Mouse (Mus musculus): Measurements from ENCODE around the gene Dync2h1. TPM values are rescaled to one million over a fixed set of nuclear protein-coding genes. Genes with fewer than 3 reads are reported as not detected.
"Not testable (repeated sequence)": the region's sequence is repeated elsewhere in the genome, so short reads cannot be mapped to it uniquely, and the experiment has no call there.

The Dync2h1 gene
- polyA plus RNA-seq, 1 experiment from 2014 or later: 22.7 TPM

DNA sequence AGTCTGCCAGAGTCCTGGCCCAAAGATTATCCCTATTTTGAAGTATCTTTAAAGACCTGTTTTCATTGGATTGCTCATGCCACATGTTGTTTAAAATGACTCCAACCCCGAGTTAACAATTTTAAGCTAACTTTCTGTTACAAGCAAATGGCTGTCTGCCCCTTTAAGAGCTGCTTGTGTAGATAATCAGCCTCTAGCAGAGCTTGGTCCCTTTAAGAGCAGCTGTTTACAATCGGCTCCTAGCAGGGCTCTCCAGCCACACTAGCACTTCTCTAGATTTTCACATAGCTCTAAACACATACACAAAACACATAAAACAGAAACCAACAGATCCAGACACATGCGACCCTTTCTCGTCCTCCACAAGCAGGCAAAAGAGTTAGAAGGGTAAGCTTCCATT lies 273.7 kb downstream of the Dync2h1 start:
- not testable (repeated sequence) for H3K4me2 ChIP-seq (replicated peaks; ENCODE audit: low read depth, low read length); H3K4me3 ChIP-seq (ENCODE audit: low read depth, low read length); ATAC-seq (ENCODE audit: insufficient number of reproducible peaks, insufficient read depth, low FRiP score, low read depth); H3K27me3 ChIP-seq (ENCODE audit: control insufficient read depth, insufficient read depth, low read length); H3K4me1 ChIP-seq (ENCODE audit: control insufficient read depth, insufficient read depth, low read length); H3K9ac ChIP-seq (replicated peaks; ENCODE audit: low read depth, low read length); H3K27ac ChIP-seq (ENCODE audit: low read length); H3K36me3 ChIP-seq (ENCODE audit: control insufficient read depth, insufficient read depth, low read length); H3K9me3 ChIP-seq (ENCODE audit: control insufficient read depth, low read depth, low read length)
- 39% methylated on average over 4 of the region's 4 CpGs for WGBS

DNA sequence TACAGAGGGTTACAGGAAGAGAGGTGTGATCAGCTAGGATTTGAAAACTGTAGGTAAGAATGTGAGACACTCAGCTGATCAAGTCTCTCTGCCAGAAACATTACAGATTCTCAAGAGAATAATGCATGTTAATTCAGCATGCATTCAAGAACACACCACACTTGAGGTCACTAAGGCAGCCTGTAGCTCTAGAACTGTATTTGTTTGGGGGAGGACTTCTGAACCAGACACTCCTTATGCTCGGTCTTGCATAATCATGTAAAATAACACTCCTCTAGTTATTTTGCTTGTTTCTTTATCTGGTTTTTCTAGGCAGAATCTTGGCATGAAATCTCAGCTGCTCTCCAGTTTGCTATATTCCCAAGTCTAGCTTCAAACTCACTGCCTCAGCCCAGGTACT lies 282.6 kb downstream of the Dync2h1 start:
- H3K9me3 ChIP-seq (ENCODE audit: control insufficient read depth, low read depth, low read length): no peaks in the 10 kb centered on the region
- no peaks in the 10 kb centered on the region for H3K4me1 ChIP-seq (ENCODE audit: control insufficient read depth, insufficient read depth, low read length)
- no peak overlapping the region for H3K9ac ChIP-seq (replicated peaks; ENCODE audit: low read depth, low read length)
- no peak overlapping the region for H3K27ac ChIP-seq (ENCODE audit: low read length)
- no peaks in the 10 kb centered on the region for H3K36me3 ChIP-seq (ENCODE audit: control insufficient read depth, insufficient read depth, low read length)
- H3K4me2 ChIP-seq (replicated peaks; ENCODE audit: low read depth, low read length): no peak overlapping the region
- H3K27me3 ChIP-seq (ENCODE audit: control insufficient read depth, insufficient read depth, low read length): no peaks in the 10 kb centered on the region
- 83% methylated on average over 1 of the region's 1 CpGs for WGBS
- H3K4me3 ChIP-seq (ENCODE audit: low read depth, low read length): no peak overlapping the region
- ATAC-seq (ENCODE audit: insufficient number of reproducible peaks, insufficient read depth, low FRiP score, low read depth): no peak

DNA sequence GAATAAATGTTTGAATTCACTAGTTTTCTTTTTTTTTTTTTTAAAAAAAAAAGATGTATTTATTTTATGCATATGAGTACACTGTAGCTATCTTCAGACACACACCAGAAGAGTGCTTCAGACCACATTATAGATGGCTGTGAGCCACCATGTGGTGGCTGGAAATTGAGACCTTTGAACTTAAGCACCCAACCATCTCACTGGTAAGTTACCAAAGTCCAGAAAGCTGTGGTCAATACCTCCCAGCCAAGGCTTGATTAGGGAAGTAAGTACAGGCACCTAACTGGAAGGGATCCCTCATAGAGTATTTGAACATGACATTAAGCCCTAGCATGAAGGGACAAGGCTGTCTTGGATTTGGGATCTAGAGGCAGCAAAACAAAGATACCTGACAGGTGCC lies 292.9 kb downstream of the Dync2h1 start:
- Histone ChIP-seq H3K4me1 (ENCODE audit: control insufficient read depth, insufficient read depth, low read length) (no peaks in the 10 kb centered on the region), H3K4me3 (ENCODE audit: low read depth, low read length) (no peak overlapping the region), H3K27me3 (ENCODE audit: control insufficient read depth, insufficient read depth, low read length) (no peaks in the 10 kb centered on the region), H3K4me2 (replicated peaks; ENCODE audit: low read depth, low read length) (no peak overlapping the region), H3K9me3 (ENCODE audit: control insufficient read depth, low read depth, low read length) (no peaks in the 10 kb centered on the region), H3K27ac (ENCODE audit: low read length) (no peak overlapping the region), H3K36me3 (ENCODE audit: control insufficient read depth, insufficient read depth, low read length) (no peaks in the 10 kb centered on the region), H3K9ac (replicated peaks; ENCODE audit: low read depth, low read length) (no peak overlapping the region)
- ATAC-seq (ENCODE audit: insufficient number of reproducible peaks, insufficient read depth, low FRiP score, low read depth): no peak

DNA sequence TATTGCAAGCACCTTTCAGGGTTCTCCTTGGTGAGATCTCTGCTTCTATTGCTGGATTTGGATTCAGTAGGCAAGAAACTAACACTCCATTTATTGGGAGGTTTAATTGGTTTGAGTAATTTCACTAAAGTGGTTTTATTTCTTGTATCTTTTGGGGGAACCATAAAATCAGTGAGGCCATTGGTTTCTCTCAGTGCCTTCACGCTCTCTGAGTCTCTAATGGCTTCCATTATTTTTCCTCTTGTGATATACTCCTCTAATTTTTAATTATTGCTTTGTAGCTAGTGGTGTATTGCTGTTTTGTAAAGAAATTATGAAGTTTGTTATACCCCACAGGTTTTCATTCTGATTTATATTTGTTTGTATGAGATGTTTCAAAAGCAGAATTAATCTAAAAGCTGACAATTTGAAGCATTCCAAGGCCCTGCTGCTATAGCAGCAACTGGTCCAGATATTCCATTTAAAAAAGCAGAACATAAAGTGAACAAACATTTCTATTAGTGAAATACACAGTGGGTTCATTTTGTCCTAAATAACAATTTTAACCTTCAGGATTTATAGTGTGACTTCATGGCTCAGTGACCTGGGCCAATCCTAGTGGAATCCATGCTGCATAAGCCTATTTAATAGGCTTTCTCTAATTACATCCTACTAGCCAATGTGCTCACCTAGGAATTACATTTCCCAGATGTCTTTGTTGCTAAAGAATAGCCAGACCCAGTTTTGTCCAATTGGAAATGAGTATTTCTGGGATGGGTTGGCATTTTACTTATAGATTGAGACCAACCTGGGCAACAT lies 302.9 kb downstream of the Dync2h1 start:
- no peak for ATAC-seq (ENCODE audit: insufficient number of reproducible peaks, insufficient read depth, low FRiP score, low read depth)

More for the DNA sequence above, 302.9 kb downstream of the Dync2h1 start:
- no peaks in the 10 kb centered on the region for H3K36me3 ChIP-seq (ENCODE audit: control insufficient read depth, insufficient read depth, low read length)
- H3K4me2 ChIP-seq (replicated peaks; ENCODE audit: low read depth, low read length): no peak overlapping the region
- no peaks in the 10 kb centered on the region for H3K9me3 ChIP-seq (ENCODE audit: control insufficient read depth, low read depth, low read length)
- no peak overlapping the region for H3K27ac ChIP-seq (ENCODE audit: low read length)
- no peaks in the 10 kb centered on the region for H3K27me3 ChIP-seq (ENCODE audit: control insufficient read depth, insufficient read depth, low read length)
- no peak overlapping the region for H3K9ac ChIP-seq (replicated peaks; ENCODE audit: low read depth, low read length)
- no peak overlapping the region for H3K4me3 ChIP-seq (ENCODE audit: low read depth, low read length)
- H3K4me1 ChIP-seq (ENCODE audit: control insufficient read depth, insufficient read depth, low read length): no peaks in the 10 kb centered on the region
- 85% methylated on average over 1 of the region's 1 CpGs for WGBS

Other genes starting within 250 kb of the Dync2h1 start
- gene Dcun1d5, start 74 bp upstream of the Dync2h1 start, polyA plus RNA-seq (2014; fragmentation: Nextera tagmentation; extraction: Ambion mirVana): 134 and 144 TPM in 2 replicates
- not detected in 2 replicates for gene Mmp13, start 88.1 kb upstream of the Dync2h1 start, polyA plus RNA-seq (2014; fragmentation: Nextera tagmentation; extraction: Ambion mirVana)
- gene Mmp12, start 159.9 kb upstream of the Dync2h1 start, polyA plus RNA-seq (2014; fragmentation: Nextera tagmentation; extraction: Ambion mirVana): not detected in 2 replicates
- not detected in 2 replicates for gene Mmp1b, start 203.6 kb upstream of the Dync2h1 start, polyA plus RNA-seq (2014; fragmentation: Nextera tagmentation; extraction: Ambion mirVana)